24 mouse cellular contexts compared by ENCODE assay signal in genomic region chr8:110592641-110593040, GRCm38 (mm10).
"Had no signal": no experiment of that assay in that cellular context is flagged by ENCODE, and none has a peak within 500 bp of the region (broad histone marks: within the 10 kb centered on the region; RNA-seq: fewer than 3 reads in every experiment).

No protein-coding gene starts in this region.

- H3K27ac ChIP-seq: heart, adult 2 months; heart, embryonic 13.5 days; heart, embryonic 15.5 days; hindbrain, embryonic 13.5 days; hindbrain, embryonic 15.5 days; hindbrain, postnatal 0 days; kidney, embryonic 15.5 days; kidney, postnatal 0 days; limb, embryonic 10.5 days; limb, embryonic 12.5 days; liver, embryonic 14.5 days had no signal

- H3K36me3 ChIP-seq: heart, embryonic 13.5 days; heart, embryonic 15.5 days; hindbrain, embryonic 13.5 days; hindbrain, embryonic 15.5 days; kidney, embryonic 15.5 days; limb, embryonic 10.5 days; limb, embryonic 12.5 days had no signal

- DNase-seq: gastrocnemius, postnatal 14 days; gastrocnemius, postnatal 36 days; heart, adult 11 months; heart, adult 2 months; heart, postnatal 14 days; heart, postnatal 36 days; kidney, adult 11 months; kidney, adult 2 months; kidney, adult 9 months; kidney, postnatal 14 days; kidney, postnatal 36 days; layer of hippocampus, adult 9-11 months; layer of hippocampus, postnatal 36 days; liver had no signal

- H3K4me1 ChIP-seq: heart, embryonic 13.5 days; heart, embryonic 15.5 days; hindbrain, embryonic 13.5 days; hindbrain, embryonic 15.5 days; kidney, embryonic 15.5 days; limb, embryonic 10.5 days; limb, embryonic 12.5 days had no signal

- H3K27me3 ChIP-seq: hindbrain, embryonic 13.5 days; hindbrain, embryonic 15.5 days; kidney, embryonic 15.5 days had no signal

- H3K4me3 ChIP-seq: heart, adult 2 months; heart, embryonic 13.5 days; heart, embryonic 15.5 days; hindbrain, embryonic 13.5 days; hindbrain, embryonic 15.5 days; kidney, embryonic 15.5 days; limb, embryonic 10.5 days; limb, embryonic 12.5 days had no signal
